Comparison of ENCODE assay signal across 8 mouse cellular contexts in genomic region chr2:109890597-109890996, GRCm38 (mm10). TPM values are rescaled to one million over a fixed set of nuclear protein-coding genes. Genes with fewer than 3 reads are reported as not detected.
DNase-seq lines count a peak whose midpoint lies in the region; ATAC-seq and TF ChIP-seq lines count a peak whose summit lies in the region.

TSS of gene Lin7c (plus strand) at chr2:109890853.

- H3K4me3 ChIP-seq in heart, embryonic 11.5 days (ENCODE audit: low read depth, low read length) = peak within 1 kb of the TSS; percentile 69
- H3K4me3 ChIP-seq in kidney, embryonic 15.5 days (replicated peaks) = peak within 1 kb of the TSS; percentile 84

- no peak for TF ChIP-seq CTCF in brain, embryonic 14.5 days (IDR thresholded peaks at IDR 0.05; ENCODE audit: borderline replicate concordance, extremely low read depth, insufficient read depth, insufficient read length)

- peaks cover 11% of the 10 kb centered on the region; the same call in 1 of the 2 replicates for H3K4me1 ChIP-seq in heart, embryonic 11.5 days (ENCODE audit: control insufficient read depth, insufficient read depth, low read length)
- peaks cover 14% of the 10 kb centered on the region for H3K4me1 ChIP-seq in kidney, embryonic 15.5 days

- no peaks in the 10 kb centered on the region for H3K27me3 ChIP-seq in heart, embryonic 11.5 days (ENCODE audit: control insufficient read depth, insufficient read depth, low read length)
- H3K27me3 ChIP-seq in kidney, embryonic 15.5 days = no peaks in the 10 kb centered on the region

- peak within 1 kb of the TSS; percentile 85 for H3K4me2 ChIP-seq in heart, embryonic 11.5 days
- H3K4me2 ChIP-seq in kidney, embryonic 15.5 days = peak within 1 kb of the TSS; percentile 65

- TF ChIP-seq POLR2A in brain, embryonic 14.5 days (IDR thresholded peaks at IDR 0.05; ENCODE audit: borderline replicate concordance, extremely low read depth, insufficient read depth, insufficient read length, poor library complexity, severe bottlenecking) = peak; percentile 83

- peak within 1 kb of the TSS; percentile 81 for H3K27ac ChIP-seq in heart, embryonic 11.5 days (ENCODE audit: low read depth, low read length)
- peak within 1 kb of the TSS; percentile 89 for H3K27ac ChIP-seq in kidney, embryonic 15.5 days

- ATAC-seq in erythroblast, adult 5-6 weeks (replicated peaks; ENCODE audit: low FRiP score, poor library complexity, severe bottlenecking) = peak; percentile 99
- ATAC-seq in heart, embryonic 11.5 days (replicated peaks; ENCODE audit: insufficient number of reproducible peaks, low FRiP score, low TSS enrichment) = peak; percentile 98
- peak; percentile 100 for ATAC-seq in kidney, embryonic 15.5 days (replicated peaks; ENCODE audit: low FRiP score)

- H3K9ac ChIP-seq in heart, embryonic 11.5 days (ENCODE audit: low read depth, low read length) = peak within 1 kb of the TSS; percentile 87
- H3K9ac ChIP-seq in kidney, embryonic 15.5 days = peak within 1 kb of the TSS; percentile 83

- peak; percentile 91 for DNase-seq in CD4-positive helper T cell, adult 2 months (ENCODE audit: low read depth, low spot score)
- peak; percentile 98 for DNase-seq in brain, embryonic 14.5 days (ENCODE audit: low read depth)
- peak; percentile 94 for DNase-seq in liver
- peak; percentile 74 to 88 for DNase-seq in monocyte, adult 2 months (ENCODE audit: low read depth in 1 of 2, low spot score in 2 of 2)
- DNase-seq in spleen, postnatal 14 days (ENCODE audit: low spot score in 2 of 2) = peak; percentile 79 to 86

- H3K36me3 ChIP-seq in heart, embryonic 11.5 days (ENCODE audit: control insufficient read depth, insufficient read depth, low read length) = peaks cover 4% of the 10 kb centered on the region
- peaks cover 15% of the 10 kb centered on the region for H3K36me3 ChIP-seq in kidney, embryonic 15.5 days

- H3K9me3 ChIP-seq in heart, embryonic 11.5 days (replicated peaks; ENCODE audit: control insufficient read depth, low read length) = no peaks in the 10 kb centered on the region
- H3K9me3 ChIP-seq in kidney, embryonic 15.5 days (replicated peaks) = 0 out of 2 replicates have a peak, but pooled peaks cover 3% of the 10 kb centered on the region

- 0% methylated on average over 42 of the region's 42 CpGs for WGBS in heart, embryonic 11.5 days (ENCODE audit: insufficient replicate concordance)
- WGBS in kidney, embryonic 15.5 days = under 1% methylated on average over 42 of the region's 42 CpGs

RNA-seq across cellular contexts. Expression of gene Lin7c, which starts in this region (rescaled TPM):
- polyA plus RNA-seq in brain, embryonic 14.5 days (2012; rRNA removed) = 51.6 and 82.4 TPM in 2 replicates
- total RNA-seq in erythroblast, adult 5-6 weeks (2015; ENCODE audit: low replicate concordance) = 15.3 and 23.4 TPM in 2 replicates
- total RNA-seq in erythroblast, adult 5-6 weeks (2017; ENCODE audit: low replicate concordance) = 26.3 and 32.1 TPM in 2 replicates
- 40.7 and 54.2 TPM in 2 replicates for polyA plus RNA-seq in heart, embryonic 11.5 days (2014; fragmentation: Nextera tagmentation; extraction: Ambion mirVana)
- 69.3 and 76.4 TPM in 2 replicates for polyA plus RNA-seq in kidney, embryonic 15.5 days (2015; fragmentation: Nextera tagmentation; extraction: Ambion mirVana)

Comparison
In these comparisons a context has a peak if more than half of its experiments do, and no peak if none do; other contexts are left out.
1. Peak in every context shown above with its lines: DNase-seq, ATAC-seq, H3K4me3 ChIP-seq and H3K27ac ChIP-seq.